Mouse (Mus musculus) liver, embryonic 14.5 days (tissue): ENCODE measurements around the gene Gpr137b.
"Not testable (repeated sequence)": the region's sequence is repeated elsewhere in the genome, so short reads cannot be mapped to it uniquely, and the experiment has no call there.

Source experiments
- CTCF ChIP-seq: IDR thresholded peaks from 2 replicates; pipeline ENCODE4 v1.5.1; 2016; ENCODE audit warnings: antibody characterized with exemption, low read depth, control low read depth
- EP300 ChIP-seq: IDR thresholded peaks from 2 replicates; pipeline ENCODE4 v1.6.1; 2016; ENCODE audit warnings: antibody characterized with exemption, low read depth

DNA sequence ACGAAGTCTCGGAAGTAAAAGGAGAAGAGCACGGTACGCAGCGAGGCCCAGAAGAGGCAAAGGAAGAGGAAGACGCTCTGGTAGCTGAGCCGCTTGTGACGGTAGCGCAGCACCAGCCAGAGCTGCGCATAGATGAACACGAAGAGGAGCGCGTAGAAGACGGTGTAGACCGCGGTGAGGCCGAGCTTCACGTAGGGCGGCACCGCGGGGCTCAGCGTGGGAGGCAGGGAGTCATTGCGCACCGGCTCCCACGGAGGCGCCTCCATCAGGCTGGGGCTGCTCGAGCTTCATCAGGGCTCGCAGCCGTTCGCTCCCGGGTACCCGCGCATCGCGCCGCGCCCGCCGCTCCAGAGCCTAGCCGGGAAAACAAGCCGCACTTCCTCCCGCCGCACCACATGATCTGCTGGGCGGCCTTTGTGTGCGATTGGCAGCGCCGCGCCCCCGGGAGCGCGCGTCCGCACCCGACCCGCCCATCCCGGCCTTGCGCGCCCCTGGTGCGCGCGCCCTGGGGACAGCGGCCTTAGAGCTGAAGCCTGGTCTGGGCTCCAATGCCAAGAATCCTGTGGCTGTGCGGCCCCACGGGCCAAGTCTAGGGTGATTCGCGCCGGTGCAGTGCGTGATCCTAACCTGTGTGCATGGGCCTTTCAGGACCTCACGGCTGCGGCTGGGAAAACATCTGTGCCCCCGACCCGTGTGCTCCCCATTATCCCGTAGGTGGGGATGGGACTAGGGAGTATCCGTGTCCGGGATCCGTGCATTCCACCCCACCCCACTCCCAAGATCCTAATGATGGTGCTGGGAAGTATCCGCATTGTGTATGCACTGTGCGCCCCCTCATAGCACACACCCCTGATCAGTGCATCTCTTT, at the start of gene Gpr137b:
- not testable (repeated sequence) for TF ChIP-seq CTCF, EP300
